In the genomic region with DNA sequence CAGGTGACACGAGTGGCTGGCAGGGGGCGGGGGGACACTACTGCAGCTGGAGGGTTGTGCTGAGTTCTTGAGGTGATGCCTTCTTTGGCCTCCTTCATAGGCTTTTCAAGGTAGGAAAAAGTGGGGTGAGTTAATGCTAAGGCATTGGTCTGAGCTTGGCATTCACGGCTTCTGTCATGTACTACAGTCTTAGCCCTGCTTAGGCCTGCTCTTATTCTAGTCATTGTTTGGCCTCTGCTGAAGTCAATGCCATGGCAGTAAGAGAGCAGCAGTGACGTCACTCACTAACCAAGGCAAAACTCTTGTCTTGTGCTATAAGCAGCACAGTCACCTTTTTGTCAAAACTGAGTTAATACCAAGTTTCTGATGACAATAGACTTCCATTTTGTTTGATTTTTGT, we compare ENCODE assay signal across 8 mouse cellular contexts. TPM values are rescaled to one million over a fixed set of nuclear protein-coding genes. Genes with fewer than 3 reads are reported as not detected.
A peak's percentile ranks its signal among the peaks of the same experiment; 100 is the strongest.
DNase-seq lines count a peak whose midpoint lies in the region; ATAC-seq lines count a peak whose summit lies in the region.

No protein-coding gene starts in this region.

- peak overlapping the region; percentile 99 for H3K9ac ChIP-seq in heart, embryonic 12.5 days
- peak overlapping the region; percentile 100 for H3K9ac ChIP-seq in hindbrain, embryonic 11.5 days (ENCODE audit: low read depth, low read length)
- H3K9ac ChIP-seq in midbrain, embryonic 12.5 days (replicated peaks) = peak overlapping the region; percentile 99

- WGBS in heart, embryonic 12.5 days = 38% methylated on average over 4 of the region's 4 CpGs
- 65% methylated on average over 4 of the region's 4 CpGs for WGBS in hindbrain, embryonic 11.5 days
- WGBS in midbrain, embryonic 12.5 days = 51% methylated on average over 4 of the region's 4 CpGs

- peak overlapping the region; percentile 91 for H3K4me3 ChIP-seq in heart, embryonic 12.5 days
- peak overlapping the region; percentile 100 for H3K4me3 ChIP-seq in hindbrain, embryonic 11.5 days (ENCODE audit: low read depth, low read length)
- H3K4me3 ChIP-seq in midbrain, embryonic 12.5 days = peak overlapping the region; percentile 85

- ATAC-seq in heart, embryonic 12.5 days (ENCODE audit: insufficient number of reproducible peaks, low FRiP score) = no peak
- no peak for ATAC-seq in hindbrain, embryonic 11.5 days (ENCODE audit: low FRiP score)
- no peak for ATAC-seq in midbrain, embryonic 12.5 days (ENCODE audit: low FRiP score, low read depth)

- H3K4me1 ChIP-seq in heart, embryonic 12.5 days (replicated peaks) = peaks cover 22% of the 10 kb centered on the region
- H3K4me1 ChIP-seq in hindbrain, embryonic 11.5 days (replicated peaks; ENCODE audit: control insufficient read depth, insufficient read depth, low read length) = peaks cover 9% of the 10 kb centered on the region
- H3K4me1 ChIP-seq in midbrain, embryonic 12.5 days = peaks cover 28% of the 10 kb centered on the region

- no peaks in the 10 kb centered on the region for H3K27me3 ChIP-seq in heart, embryonic 12.5 days (replicated peaks)
- no peaks in the 10 kb centered on the region for H3K27me3 ChIP-seq in hindbrain, embryonic 11.5 days (ENCODE audit: control insufficient read depth, insufficient read depth, low read length)
- no peaks in the 10 kb centered on the region for H3K27me3 ChIP-seq in midbrain, embryonic 12.5 days

- H3K36me3 ChIP-seq in heart, embryonic 12.5 days = peaks cover 43% of the 10 kb centered on the region
- H3K36me3 ChIP-seq in hindbrain, embryonic 11.5 days (ENCODE audit: control insufficient read depth, insufficient read depth, low read length) = peaks cover 5% of the 10 kb centered on the region; the same call in 1 of the 2 replicates
- peaks cover 40% of the 10 kb centered on the region for H3K36me3 ChIP-seq in midbrain, embryonic 12.5 days

- no peaks in the 10 kb centered on the region for H3K9me3 ChIP-seq in heart, embryonic 12.5 days (replicated peaks)
- H3K9me3 ChIP-seq in hindbrain, embryonic 11.5 days (ENCODE audit: control insufficient read depth, low read length) = no peaks in the 10 kb centered on the region
- no peaks in the 10 kb centered on the region for H3K9me3 ChIP-seq in midbrain, embryonic 12.5 days

- peak overlapping the region; percentile 100 for H3K27ac ChIP-seq in heart, embryonic 12.5 days (ENCODE audit: poor library complexity, severe bottlenecking)
- no peak overlapping the region for H3K27ac ChIP-seq in hindbrain, embryonic 11.5 days (ENCODE audit: low read depth, low read length)
- H3K27ac ChIP-seq in midbrain, embryonic 12.5 days (replicated peaks) = peak overlapping the region; percentile 42; the same call in 1 of the 2 replicates

- peak overlapping the region; percentile 91 for H3K4me2 ChIP-seq in heart, embryonic 12.5 days
- H3K4me2 ChIP-seq in hindbrain, embryonic 11.5 days (replicated peaks; ENCODE audit: low read depth, low read length) = peak overlapping the region; percentile 84
- peak overlapping the region; percentile 99 for H3K4me2 ChIP-seq in midbrain, embryonic 12.5 days (replicated peaks)

- DNase-seq in heart, adult 8-10 months (ENCODE audit: low spot score) = no peak
- DNase-seq in brain, adult 2 months (ENCODE audit: low read depth, low spot score) = peak; percentile 65
- DNase-seq in hindbrain, embryonic 11.5 days (ENCODE audit: low spot score) = no peak
- no peak for DNase-seq in cerebellum, postnatal 10 days
- no peak for DNase-seq in T-cell, adult 2 months (ENCODE audit: low spot score)
- no peak for DNase-seq in lung, adult 18-20 months

RNA-seq across cellular contexts. Expression of a gene that starts 2.6 kb away (rescaled TPM):
- polyA plus RNA-seq in heart, embryonic 12.5 days (2016; fragmentation: Nextera tagmentation; extraction: Ambion mirVana) = 20.3 and 21.4 TPM in 2 replicates
- 10 to 100 TPM; 72.1 to 84.3 (median 78.7) TPM for total RNA-seq in heart, adult 8-10 months (2022)
- polyA plus RNA-seq in hindbrain, embryonic 11.5 days (2014; fragmentation: Nextera tagmentation; extraction: Ambion mirVana) = 25.0 and 28.0 TPM in 2 replicates
- 38.6 and 42.4 TPM in 2 replicates for polyA plus RNA-seq in midbrain, embryonic 12.5 days (2016; fragmentation: Nextera tagmentation; extraction: Ambion mirVana)

RNA-seq across cellular contexts. Expression of a gene that starts 6.8 kb away (rescaled TPM):
- 31.8 and 33.3 TPM in 2 replicates for polyA plus RNA-seq in heart, embryonic 12.5 days (2016; fragmentation: Nextera tagmentation; extraction: Ambion mirVana)
- total RNA-seq in heart, adult 8-10 months (2022) = 10 to 100 TPM; 16.0 to 20.9 (median 17.8) TPM
- 44.6 and 49.6 TPM in 2 replicates for polyA plus RNA-seq in hindbrain, embryonic 11.5 days (2014; fragmentation: Nextera tagmentation; extraction: Ambion mirVana)
- 65.5 and 74.2 TPM in 2 replicates for polyA plus RNA-seq in midbrain, embryonic 12.5 days (2016; fragmentation: Nextera tagmentation; extraction: Ambion mirVana)

RNA-seq across cellular contexts. Expression of a gene that starts 22.8 kb away (rescaled TPM):
- polyA plus RNA-seq in heart, embryonic 12.5 days (2016; fragmentation: Nextera tagmentation; extraction: Ambion mirVana) = 6.4 TPM in 2 replicates
- total RNA-seq in heart, adult 8-10 months (2022) = 100 to 1,000 TPM in 2 of 4 experiments, 10 to 100 TPM in 2; 81.4 to 121 (median 101) TPM
- polyA plus RNA-seq in hindbrain, embryonic 11.5 days (2014; fragmentation: Nextera tagmentation; extraction: Ambion mirVana) = 0.92 and 1.4 TPM in 2 replicates
- polyA plus RNA-seq in midbrain, embryonic 12.5 days (2016; fragmentation: Nextera tagmentation; extraction: Ambion mirVana) = 1.2 and 1.5 TPM in 2 replicates

RNA-seq across cellular contexts. Expression of a gene that starts 38.7 kb away (rescaled TPM):
- polyA plus RNA-seq in heart, embryonic 12.5 days (2016; fragmentation: Nextera tagmentation; extraction: Ambion mirVana) = 0.51 and 1.0 TPM in 2 replicates
- total RNA-seq in heart, adult 8-10 months (2022) = 1 to 10 TPM in 1 of 4 experiments, under 1 TPM in 3; 0.38 to 1.1 (median 0.76) TPM
- 2.0 and 2.2 TPM in 2 replicates for polyA plus RNA-seq in hindbrain, embryonic 11.5 days (2014; fragmentation: Nextera tagmentation; extraction: Ambion mirVana)
- polyA plus RNA-seq in midbrain, embryonic 12.5 days (2016; fragmentation: Nextera tagmentation; extraction: Ambion mirVana) = 3.0 and 3.1 TPM in 2 replicates

RNA-seq across cellular contexts. Expression of a gene that starts 57.5 kb away (rescaled TPM):
- 27.0 and 29.8 TPM in 2 replicates for polyA plus RNA-seq in heart, embryonic 12.5 days (2016; fragmentation: Nextera tagmentation; extraction: Ambion mirVana)
- total RNA-seq in heart, adult 8-10 months (2022) = 10 to 100 TPM; 92.5 to 98.4 (median 95.1) TPM
- 34.7 and 41.4 TPM in 2 replicates for polyA plus RNA-seq in hindbrain, embryonic 11.5 days (2014; fragmentation: Nextera tagmentation; extraction: Ambion mirVana)
- polyA plus RNA-seq in midbrain, embryonic 12.5 days (2016; fragmentation: Nextera tagmentation; extraction: Ambion mirVana) = 45.3 and 47.6 TPM in 2 replicates
